Mouse (Mus musculus): ENCODE data around the gene Shld1. TPM values are rescaled to one million over a fixed set of nuclear protein-coding genes. Genes with fewer than 3 reads are reported as not detected.

Gene Shld1
- polyA plus RNA-seq, 1 experiment: 5.7 TPM

- Histone ChIP-seq H3K9ac (ENCODE audit: low read depth, poor library complexity, severe bottlenecking) (no peak overlapping the region), H3K36me3 (ENCODE audit: control insufficient read depth, insufficient read depth, low read length, poor library complexity, severe bottlenecking) (no peaks in the 10 kb centered on the region), H3K9me3 (replicated peaks; ENCODE audit: control insufficient read depth, insufficient read depth, low read length, poor library complexity, severe bottlenecking) (no peaks in the 10 kb centered on the region), H3K4me3 (ENCODE audit: low read depth, low read length) (no peak overlapping the region), H3K27ac (ENCODE audit: insufficient read depth, low read length) (no peak overlapping the region), H3K27me3 (ENCODE audit: control insufficient read depth, insufficient read depth, low read length, poor library complexity, severe bottlenecking) (no peaks in the 10 kb centered on the region), H3K4me1 (ENCODE audit: control insufficient read depth, insufficient read depth, low read length) (no peaks in the 10 kb centered on the region)
- no peak for TF ChIP-seq POLR2A (IDR thresholded peaks at IDR 0.05; ENCODE audit: insufficient read depth, low read length)
- no peak for TF ChIP-seq EP300 (IDR thresholded peaks at IDR 0.05; ENCODE audit: insufficient read depth, low read depth, low read length)
- no peak for TF ChIP-seq CTCF (IDR thresholded peaks at IDR 0.05; ENCODE audit: low read depth, low read length)
These were observed 34.3 kb downstream of the Shld1 start for GRCm38 (mm10) chr2:132720921-132721566.

GRCm38 (mm10) chr2:132721844-132722243 is 35.1 kb downstream of the Shld1 start:
- Histone ChIP-seq H3K9ac (ENCODE audit: low read depth, poor library complexity, severe bottlenecking) (no peak overlapping the region), H3K4me1 (ENCODE audit: control insufficient read depth, insufficient read depth, low read length) (no peaks in the 10 kb centered on the region)
- TF ChIP-seq POLR2A (IDR thresholded peaks at IDR 0.05; ENCODE audit: insufficient read depth, low read length): no peak
- TF ChIP-seq CTCF (IDR thresholded peaks at IDR 0.05; ENCODE audit: low read depth, low read length): no peak
- no peak for TF ChIP-seq EP300 (IDR thresholded peaks at IDR 0.05; ENCODE audit: insufficient read depth, low read depth, low read length)

DNA sequence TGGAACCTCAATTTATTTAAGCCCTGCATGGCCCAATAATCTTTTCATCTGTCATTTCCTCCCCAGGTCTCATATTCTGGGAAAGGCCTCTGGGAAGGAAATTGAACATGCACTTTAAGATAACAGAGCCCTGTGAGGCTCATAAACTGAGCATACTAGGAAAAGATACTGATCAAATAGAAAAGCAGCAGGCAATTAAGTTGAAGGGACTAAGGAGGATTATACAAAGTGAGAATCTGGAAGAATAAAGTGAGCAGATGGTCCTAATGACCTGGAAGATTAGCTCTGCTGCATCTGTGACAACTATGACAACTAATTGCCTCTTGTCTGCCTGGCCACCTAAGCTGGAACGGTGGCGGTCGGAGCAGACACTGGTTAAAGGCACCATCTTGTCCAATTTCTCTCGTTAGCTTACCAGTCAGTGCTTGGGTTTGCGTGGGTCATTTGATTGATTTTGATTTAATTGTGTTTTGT is 37.3 kb downstream of the Shld1 start:
- Histone ChIP-seq H3K27ac (ENCODE audit: insufficient read depth, low read length) (no peak overlapping the region), H3K36me3 (ENCODE audit: control insufficient read depth, insufficient read depth, low read length, poor library complexity, severe bottlenecking) (no peaks in the 10 kb centered on the region), H3K27me3 (ENCODE audit: control insufficient read depth, insufficient read depth, low read length, poor library complexity, severe bottlenecking) (no peaks in the 10 kb centered on the region), H3K4me3 (ENCODE audit: low read depth, low read length) (no peak overlapping the region), H3K4me1 (ENCODE audit: control insufficient read depth, insufficient read depth, low read length) (no peaks in the 10 kb centered on the region), H3K9me3 (replicated peaks; ENCODE audit: control insufficient read depth, insufficient read depth, low read length, poor library complexity, severe bottlenecking) (no peaks in the 10 kb centered on the region), H3K9ac (ENCODE audit: low read depth, poor library complexity, severe bottlenecking) (no peak overlapping the region)
- TF ChIP-seq POLR2A (IDR thresholded peaks at IDR 0.05; ENCODE audit: insufficient read depth, low read length) (no peak), CTCF (IDR thresholded peaks at IDR 0.05; ENCODE audit: low read depth, low read length) (no peak), EP300 (IDR thresholded peaks at IDR 0.05; ENCODE audit: insufficient read depth, low read depth, low read length) (no peak)

More at GRCm38 (mm10) chr2:132721844-132722243, 35.1 kb downstream of the Shld1 start:
- Histone ChIP-seq H3K9me3 (replicated peaks; ENCODE audit: control insufficient read depth, insufficient read depth, low read length, poor library complexity, severe bottlenecking) (no peaks in the 10 kb centered on the region), H3K4me3 (ENCODE audit: low read depth, low read length) (no peak overlapping the region), H3K27ac (ENCODE audit: insufficient read depth, low read length) (no peak overlapping the region), H3K27me3 (ENCODE audit: control insufficient read depth, insufficient read depth, low read length, poor library complexity, severe bottlenecking) (no peaks in the 10 kb centered on the region), H3K36me3 (ENCODE audit: control insufficient read depth, insufficient read depth, low read length, poor library complexity, severe bottlenecking) (no peaks in the 10 kb centered on the region)

DNA sequence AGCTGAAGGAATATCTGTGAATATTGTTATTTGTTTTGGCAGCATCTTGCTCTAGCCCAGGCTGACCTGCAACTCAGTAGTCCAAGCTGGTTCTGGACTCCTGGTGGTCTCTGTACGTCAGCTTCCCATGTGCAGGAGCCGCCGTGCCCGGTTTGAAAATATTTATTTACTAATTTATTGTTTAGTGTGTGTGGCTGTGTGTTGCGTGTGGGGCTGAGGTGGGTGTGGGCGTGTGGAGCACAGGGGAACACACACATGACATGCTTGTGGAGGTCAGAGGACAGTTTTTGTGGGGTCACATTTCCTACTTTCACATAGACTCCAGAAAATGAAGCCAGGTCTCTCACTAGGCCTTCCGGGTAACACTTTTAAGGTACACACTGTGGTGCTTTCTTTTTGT is 37.8 kb downstream of the Shld1 start:
- TF ChIP-seq CTCF (IDR thresholded peaks at IDR 0.05; ENCODE audit: low read depth, low read length): no peak
- no peak overlapping the region for H3K4me3 ChIP-seq (ENCODE audit: low read depth, low read length)
- no peak overlapping the region for H3K27ac ChIP-seq (ENCODE audit: insufficient read depth, low read length)
- H3K9me3 ChIP-seq (replicated peaks; ENCODE audit: control insufficient read depth, insufficient read depth, low read length, poor library complexity, severe bottlenecking): no peaks in the 10 kb centered on the region
- no peaks in the 10 kb centered on the region for H3K36me3 ChIP-seq (ENCODE audit: control insufficient read depth, insufficient read depth, low read length, poor library complexity, severe bottlenecking)
- H3K9ac ChIP-seq (ENCODE audit: low read depth, poor library complexity, severe bottlenecking): no peak overlapping the region
- H3K4me1 ChIP-seq (ENCODE audit: control insufficient read depth, insufficient read depth, low read length): no peaks in the 10 kb centered on the region
- no peaks in the 10 kb centered on the region for H3K27me3 ChIP-seq (ENCODE audit: control insufficient read depth, insufficient read depth, low read length, poor library complexity, severe bottlenecking)

DNA sequence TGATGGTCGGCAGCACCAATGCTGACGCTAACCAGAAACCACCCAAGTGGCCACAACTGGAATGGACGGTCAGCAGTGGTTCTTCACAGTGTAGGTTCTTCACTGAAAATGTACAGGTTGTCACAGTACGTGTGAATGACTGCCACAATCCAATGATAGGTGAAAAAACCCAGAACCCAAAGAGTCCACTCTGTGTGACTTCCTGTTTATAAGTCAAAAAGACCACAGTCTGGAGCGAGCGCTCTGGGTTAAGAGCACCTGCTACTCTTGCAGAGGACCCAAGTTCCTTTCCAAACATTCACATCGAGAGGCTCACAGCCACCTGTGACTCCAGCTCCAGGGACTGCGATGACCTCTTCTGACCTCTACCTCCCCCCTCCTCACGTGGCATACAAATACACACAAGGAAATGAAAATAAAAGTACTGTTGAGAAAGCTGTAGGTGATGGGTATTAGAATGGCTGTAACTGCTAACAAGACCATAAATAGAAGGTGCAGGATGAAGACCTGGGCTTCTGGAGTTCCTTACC is 38.7 kb downstream of the Shld1 start:
- Histone ChIP-seq H3K36me3 (ENCODE audit: control insufficient read depth, insufficient read depth, low read length, poor library complexity, severe bottlenecking) (no peaks in the 10 kb centered on the region), H3K27me3 (ENCODE audit: control insufficient read depth, insufficient read depth, low read length, poor library complexity, severe bottlenecking) (no peaks in the 10 kb centered on the region), H3K4me3 (ENCODE audit: low read depth, low read length) (no peak overlapping the region), H3K4me1 (ENCODE audit: control insufficient read depth, insufficient read depth, low read length) (no peaks in the 10 kb centered on the region), H3K9me3 (replicated peaks; ENCODE audit: control insufficient read depth, insufficient read depth, low read length, poor library complexity, severe bottlenecking) (no peaks in the 10 kb centered on the region), H3K9ac (ENCODE audit: low read depth, poor library complexity, severe bottlenecking) (no peak overlapping the region), H3K27ac (ENCODE audit: insufficient read depth, low read length) (no peak overlapping the region)
- TF ChIP-seq CTCF (IDR thresholded peaks at IDR 0.05; ENCODE audit: low read depth, low read length): no peak
- no peak for TF ChIP-seq POLR2A (IDR thresholded peaks at IDR 0.05; ENCODE audit: insufficient read depth, low read length)
- TF ChIP-seq EP300 (IDR thresholded peaks at IDR 0.05; ENCODE audit: insufficient read depth, low read depth, low read length): no peak

DNA sequence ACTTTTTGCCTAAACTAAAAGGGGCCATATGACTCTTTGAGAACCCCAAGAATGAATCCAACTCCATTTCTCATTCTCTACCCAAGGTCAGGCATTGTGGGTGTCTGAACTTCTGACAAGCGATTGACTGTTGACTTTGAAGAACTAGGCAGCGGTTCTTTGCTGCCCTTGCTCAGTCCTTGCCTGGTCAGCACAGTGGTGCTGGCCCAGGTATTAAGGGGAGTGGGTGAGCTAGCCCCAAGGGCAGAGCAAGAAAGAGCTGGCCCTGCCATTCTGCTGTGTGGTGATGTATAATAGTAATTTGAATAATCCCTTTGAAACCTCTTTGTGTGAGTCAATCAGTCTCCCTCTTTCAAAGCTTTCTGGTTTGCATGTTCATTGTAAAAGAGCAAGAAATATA is 39.4 kb downstream of the Shld1 start:
- Histone ChIP-seq H3K27ac (ENCODE audit: insufficient read depth, low read length) (no peak overlapping the region), H3K9me3 (replicated peaks; ENCODE audit: control insufficient read depth, insufficient read depth, low read length, poor library complexity, severe bottlenecking) (no peaks in the 10 kb centered on the region), H3K27me3 (ENCODE audit: control insufficient read depth, insufficient read depth, low read length, poor library complexity, severe bottlenecking) (no peaks in the 10 kb centered on the region), H3K4me3 (ENCODE audit: low read depth, low read length) (no peak overlapping the region), H3K36me3 (ENCODE audit: control insufficient read depth, insufficient read depth, low read length, poor library complexity, severe bottlenecking) (no peaks in the 10 kb centered on the region), H3K4me1 (ENCODE audit: control insufficient read depth, insufficient read depth, low read length) (no peaks in the 10 kb centered on the region), H3K9ac (ENCODE audit: low read depth, poor library complexity, severe bottlenecking) (no peak overlapping the region)
- TF ChIP-seq CTCF (IDR thresholded peaks at IDR 0.05; ENCODE audit: low read depth, low read length): no peak
- TF ChIP-seq POLR2A (IDR thresholded peaks at IDR 0.05; ENCODE audit: insufficient read depth, low read length): no peak

Measured in ES-Bruce4 (cell line).